ENCODE assay signal across 10 mouse cellular contexts in the genomic region with DNA sequence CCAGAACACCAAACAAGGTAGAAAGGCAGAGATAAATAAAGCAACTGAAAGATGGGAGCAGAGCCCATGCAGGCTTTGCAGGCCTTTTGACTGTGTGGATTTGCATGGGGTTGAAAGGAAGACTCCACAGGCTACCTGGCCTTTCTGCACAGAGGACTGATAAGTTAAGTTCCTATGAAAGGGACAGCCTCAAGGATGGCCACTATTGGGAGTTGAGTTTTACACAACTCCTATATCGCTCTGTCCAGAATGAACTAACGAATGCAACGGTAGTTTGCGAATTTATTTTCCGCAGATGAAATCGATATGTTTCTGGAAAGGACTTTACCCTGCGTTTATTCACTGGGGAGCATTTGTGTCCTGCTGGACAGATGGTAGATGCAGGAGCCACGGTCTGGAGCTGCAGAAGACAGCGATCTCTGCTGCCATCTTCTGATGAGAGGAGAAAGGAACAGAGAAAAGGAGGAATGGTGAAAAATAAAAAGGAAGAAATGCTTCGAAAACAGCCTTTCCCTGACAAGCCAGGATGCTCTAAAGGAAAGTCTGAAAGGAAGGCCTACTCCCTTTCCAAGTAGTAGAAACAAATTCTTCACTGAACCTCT.
DNase-seq lines count a peak whose midpoint lies in the region; ATAC-seq and TF ChIP-seq lines count a peak whose summit lies in the region.
"Had no signal": no experiment of that assay in that cellular context is flagged by ENCODE, and none has a peak within 500 bp of the region (broad histone marks: within the 10 kb centered on the region; RNA-seq: fewer than 3 reads in every experiment).

No protein-coding gene starts in this region.

- H3K4me2 ChIP-seq in intestine, postnatal 0 days (replicated peaks; ENCODE audit: low read depth), result no peak overlapping the region
- H3K4me2 ChIP-seq in intestine, embryonic 16.5 days (ENCODE audit: low read depth, low read length), result no peak overlapping the region
- H3K4me2 ChIP-seq in midbrain, postnatal 0 days (ENCODE audit: low read depth, low read length, poor library complexity, severe bottlenecking), result no peak overlapping the region
- H3K4me2 ChIP-seq: limb, embryonic 12.5 days had no signal

- no peaks in the 10 kb centered on the region for H3K36me3 ChIP-seq in intestine, postnatal 0 days (ENCODE audit: control insufficient read depth, insufficient read depth)
- no peaks in the 10 kb centered on the region for H3K36me3 ChIP-seq in intestine, embryonic 16.5 days (ENCODE audit: control insufficient read depth, insufficient read depth, low read length)
- no peaks in the 10 kb centered on the region for H3K36me3 ChIP-seq in midbrain, postnatal 0 days (ENCODE audit: insufficient read depth, low read length)
- H3K36me3 ChIP-seq: limb, embryonic 12.5 days had no signal

- H3K4me1 ChIP-seq in intestine, postnatal 0 days (replicated peaks; ENCODE audit: control insufficient read depth, insufficient read depth, low read length), result no peaks in the 10 kb centered on the region
- no peaks in the 10 kb centered on the region for H3K4me1 ChIP-seq in intestine, embryonic 16.5 days (ENCODE audit: control insufficient read depth, insufficient read depth, low read length)
- H3K4me1 ChIP-seq in midbrain, postnatal 0 days (ENCODE audit: insufficient read depth, low read length), result no peaks in the 10 kb centered on the region
- H3K4me1 ChIP-seq: limb, embryonic 12.5 days had no signal

- ATAC-seq in intestine, postnatal 0 days, result no peak
- ATAC-seq in intestine, embryonic 16.5 days, result no peak
- ATAC-seq in frontal cortex, adult (ENCODE audit: low TSS enrichment), result peak; percentile 92
- ATAC-seq in midbrain, postnatal 0 days (ENCODE audit: low FRiP score), result no peak
- ATAC-seq: forebrain, embryonic 16.5 days had no signal

- H3K27me3 ChIP-seq in intestine, postnatal 0 days (replicated peaks; ENCODE audit: control insufficient read depth, insufficient read depth, low read length), result no peaks in the 10 kb centered on the region
- no peaks in the 10 kb centered on the region for H3K27me3 ChIP-seq in intestine, embryonic 16.5 days (replicated peaks; ENCODE audit: control insufficient read depth, insufficient read depth, low read length)
- H3K27me3 ChIP-seq in midbrain, postnatal 0 days (ENCODE audit: insufficient read depth, low read length), result no peaks in the 10 kb centered on the region
- H3K27me3 ChIP-seq: limb, embryonic 12.5 days had no signal

- no peak overlapping the region for H3K9ac ChIP-seq in intestine, postnatal 0 days (ENCODE audit: low read depth, low read length)
- no peak overlapping the region for H3K9ac ChIP-seq in intestine, embryonic 16.5 days (ENCODE audit: low read depth, low read length)
- no peak overlapping the region for H3K9ac ChIP-seq in midbrain, postnatal 0 days (replicated peaks; ENCODE audit: low read length, poor library complexity, severe bottlenecking)
- H3K9ac ChIP-seq: limb, embryonic 12.5 days had no signal

- WGBS in intestine, postnatal 0 days, result 59% methylated on average over 10 of the region's 10 CpGs
- WGBS in intestine, embryonic 16.5 days, result 67% methylated on average over 10 of the region's 10 CpGs
- 58% methylated on average over 10 of the region's 10 CpGs for WGBS in midbrain, postnatal 0 days

- no peak overlapping the region for H3K27ac ChIP-seq in intestine, postnatal 0 days (ENCODE audit: low read depth, low read length)
- H3K27ac ChIP-seq in intestine, embryonic 16.5 days (ENCODE audit: low read length), result no peak overlapping the region
- H3K27ac ChIP-seq in midbrain, postnatal 0 days (ENCODE audit: low read depth, low read length), result no peak overlapping the region
- H3K27ac ChIP-seq: limb, embryonic 12.5 days had no signal

- TF ChIP-seq POLR2A in brain, embryonic 14.5 days (IDR thresholded peaks at IDR 0.05; ENCODE audit: borderline replicate concordance, extremely low read depth, insufficient read depth, insufficient read length, poor library complexity, severe bottlenecking), result no peak

- H3K4me3 ChIP-seq in intestine, postnatal 0 days (ENCODE audit: low read depth, low read length), result no peak overlapping the region
- H3K4me3 ChIP-seq in intestine, embryonic 16.5 days (ENCODE audit: low read length), result no peak overlapping the region
- no peak overlapping the region for H3K4me3 ChIP-seq in midbrain, postnatal 0 days (ENCODE audit: low read depth, low read length)
- H3K4me3 ChIP-seq: limb, embryonic 12.5 days had no signal

- peak; percentile 69 for DNase-seq in brain, embryonic 14.5 days (ENCODE audit: low read depth)
- peak; percentile 72 for DNase-seq in midbrain, postnatal 0 days (ENCODE audit: low spot score)
- no peak for DNase-seq in urinary bladder, adult 18-20 months (ENCODE audit: low spot score in 2 of 2)
- DNase-seq in spleen, adult 12 weeks (ENCODE audit: low spot score), result no peak
- DNase-seq: thymus, adult 18-20 months had no signal

- TF ChIP-seq CTCF in intestine, postnatal 0 days (IDR thresholded peaks at IDR 0.05; ENCODE audit: low read depth), result peak; percentile 46
- peak; percentile 59; the same call in 1 of the 2 replicates for TF ChIP-seq CTCF in brain, embryonic 14.5 days (IDR thresholded peaks at IDR 0.05; ENCODE audit: borderline replicate concordance, extremely low read depth, insufficient read depth, insufficient read length)
- TF ChIP-seq CTCF in midbrain, postnatal 0 days (IDR thresholded peaks at IDR 0.05), result peak; percentile 73

- H3K9me3 ChIP-seq in intestine, postnatal 0 days (ENCODE audit: control insufficient read depth), result no peaks in the 10 kb centered on the region
- H3K9me3 ChIP-seq in intestine, embryonic 16.5 days (ENCODE audit: control insufficient read depth, low read length), result no peaks in the 10 kb centered on the region
- no peaks in the 10 kb centered on the region for H3K9me3 ChIP-seq in midbrain, postnatal 0 days (ENCODE audit: low read length)
- H3K9me3 ChIP-seq: limb, embryonic 12.5 days had no signal

Comparison
In these comparisons a context has a peak if more than half of its experiments do, and no peak if none do; other contexts are left out.
1. DNase-seq: peak in brain, embryonic 14.5 days (single experiment) and midbrain, postnatal 0 days (single experiment); none in urinary bladder, adult 18-20 months (0 of 2) and spleen, adult 12 weeks (single experiment).
2. Peak in every context shown above with its lines, with median percentiles within 50 percentile points of each other: CTCF ChIP-seq.